Mouse (Mus musculus) limb, embryonic 12.5 days (tissue): ENCODE measurements around the gene Pik3r1. TPM values are rescaled to one million over a fixed set of nuclear protein-coding genes. Genes with fewer than 3 reads are reported as not detected.
A peak's percentile ranks its signal among the peaks of the same experiment; 100 is the strongest.

Experiments
- ATAC-seq: fragments of 200-750 bp; cut with Nextera tagmentation; 2 replicates; pipeline ENCODE4 v1.8.0; 2017; ENCODE audit warnings: low read depth, moderate TSS enrichment; ENCODE audit not compliant: insufficient number of reproducible peaks, insufficient read depth, low FRiP score, low TSS enrichment
- H3K27ac ChIP-seq: fragments of 300-500 bp; sonication (generic); 2 replicates; pipeline ENCODE4 v1.5.1; 2016; ENCODE audit warnings: mild to moderate bottlenecking, moderate library complexity
- H3K27me3 ChIP-seq: fragments of 300-500 bp; sonication (generic); 2 replicates; pipeline ENCODE4 v1.6.1; 2016; ENCODE audit warnings: mild to moderate bottlenecking, moderate library complexity
- H3K36me3 ChIP-seq: fragments of 300-500 bp; sonication (generic); 2 replicates; pipeline ENCODE4 v1.6.1; 2016; ENCODE audit warnings: mild to moderate bottlenecking, moderate library complexity
- H3K4me1 ChIP-seq: fragments of 300-500 bp; sonication (generic); replicated peaks from 2 replicates; pipeline ENCODE4 v1.6.1; 2016
- H3K4me2 ChIP-seq: fragments of 300-500 bp; sonication (generic); 2 replicates; pipeline ENCODE4 v1.6.1; 2016; ENCODE audit warnings: mild to moderate bottlenecking, moderate library complexity
- H3K4me3 ChIP-seq: fragments of 300-500 bp; sonication (generic); replicated peaks from 2 replicates; pipeline ENCODE4 v1.5.1; 2016; ENCODE audit warnings: mild to moderate bottlenecking
- H3K9ac ChIP-seq: fragments of 300-500 bp; sonication (generic); replicated peaks from 2 replicates; pipeline ENCODE4 v1.6.1; 2016; ENCODE audit warnings: mild to moderate bottlenecking, moderate library complexity
- H3K9me3 ChIP-seq: fragments of 300-500 bp; sonication (generic); 2 replicates; pipeline ENCODE4 v1.6.1; 2016; ENCODE audit warnings: mild to moderate bottlenecking, moderate library complexity
- WGBS: fragments of 180-500 bp; shearing (Covaris S2); methylation state at CpG from one replicate; pipeline ENCODE4 v1.1.7; 2016; 5-methylcytosine and 5-hydroxymethylcytosine counted together
- polyA plus RNA-seq: library from polyadenylated mRNA; unstranded; fragments of >200 nt; fragmentation: Nextera tagmentation; extraction: Ambion mirVana; gene quantifications from 2 replicates; pipeline ENCODE4 v1.2.1, GENCODE M21; 2016

The Pik3r1 gene
- polyA plus RNA-seq, 1 experiment from 2014 or later = 20.7 TPM

DNA sequence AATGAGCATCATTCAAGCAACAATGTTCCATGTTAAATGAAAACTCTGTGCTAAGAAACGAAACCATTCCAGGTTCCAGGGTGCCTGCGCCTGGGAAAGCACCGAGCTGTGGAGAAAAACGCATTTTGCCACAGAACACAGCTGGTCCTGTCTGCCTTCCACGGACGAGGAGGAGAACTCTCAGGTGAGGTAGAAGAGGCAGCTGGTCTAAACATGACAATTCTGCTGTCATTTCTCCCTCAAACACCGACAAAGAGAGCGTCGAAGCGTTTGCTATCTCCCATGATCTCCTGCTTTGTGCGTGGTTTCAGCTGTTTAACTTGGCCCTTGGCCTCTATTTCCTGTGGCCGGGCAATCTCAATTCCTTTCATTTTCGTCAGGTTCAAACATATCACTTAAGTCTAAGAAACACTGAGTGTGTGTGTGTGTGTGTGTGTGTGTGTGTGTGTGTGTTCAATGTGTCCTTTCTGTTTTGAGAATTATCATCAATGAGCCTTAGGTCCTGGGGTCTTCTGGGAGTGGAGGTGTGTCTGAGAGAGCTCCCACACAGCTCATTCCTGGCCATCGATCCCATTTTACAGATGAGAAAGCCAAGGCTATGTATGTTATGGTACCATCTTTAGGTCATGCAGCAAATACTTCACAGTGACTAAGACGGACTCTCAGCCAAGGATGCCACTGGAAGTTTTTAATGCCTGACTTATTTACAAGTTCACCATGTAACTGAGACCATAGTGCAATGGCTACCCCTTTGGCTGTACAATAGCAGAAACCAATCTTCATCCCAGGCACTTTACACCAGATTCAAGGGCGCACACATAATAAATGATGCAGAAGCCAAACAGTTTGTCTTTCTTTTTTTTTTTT, 31.3 kb downstream of the Pik3r1 start:
- Histone ChIP-seq H3K4me3 (no peak overlapping the region), H3K27me3 (peaks cover 75% of the 10 kb centered on the region), H3K9ac (no peak overlapping the region), H3K4me1 (peaks cover 28% of the 10 kb centered on the region), H3K4me2 (no peak overlapping the region), H3K9me3 (no peaks in the 10 kb centered on the region), H3K36me3 (no peaks in the 10 kb centered on the region), H3K27ac (no peak overlapping the region)
- ATAC-seq = no peak
- WGBS = 82% methylated on average over 16 of the region's 16 CpGs

DNA sequence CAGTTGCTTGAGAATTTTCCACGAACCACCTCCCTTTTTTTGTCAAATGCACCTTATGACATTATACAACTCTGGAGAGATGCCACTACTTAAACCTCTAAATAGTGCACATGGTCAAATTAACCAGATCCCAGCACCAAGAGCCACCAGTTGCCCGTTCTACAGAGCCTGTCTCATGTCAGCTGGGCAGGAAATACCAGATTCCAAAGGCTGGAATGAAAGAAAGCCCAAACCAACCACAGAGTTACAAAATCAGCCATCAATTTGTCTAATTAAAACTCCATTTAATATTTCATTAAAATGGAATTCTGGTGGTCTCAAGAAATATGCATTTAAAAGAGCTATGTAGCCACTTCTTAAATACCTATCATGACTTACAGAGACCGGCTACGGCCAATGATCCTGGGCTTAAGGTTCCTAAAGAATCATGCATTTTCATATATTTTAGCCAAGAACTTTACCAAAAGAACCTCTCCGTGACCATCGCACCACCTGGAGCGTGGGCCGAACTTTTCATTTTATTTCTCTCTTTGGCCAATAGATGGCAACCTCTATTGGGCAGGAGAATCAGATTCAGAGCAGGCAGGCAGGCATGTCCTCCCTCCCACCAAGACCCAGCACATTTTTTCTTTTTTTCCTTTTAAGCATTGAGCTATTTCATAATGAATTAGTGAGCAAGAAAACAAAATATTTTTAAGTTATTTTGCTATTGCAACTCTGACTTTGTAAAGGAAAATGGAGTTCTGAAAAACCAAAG, 32.5 kb downstream of the Pik3r1 start:
- H3K4me3 ChIP-seq = no peak overlapping the region
- peaks cover 29% of the 10 kb centered on the region for H3K4me1 ChIP-seq
- no peaks in the 10 kb centered on the region for H3K36me3 ChIP-seq
- no peaks in the 10 kb centered on the region for H3K9me3 ChIP-seq
- no peak for ATAC-seq
- no peak overlapping the region for H3K4me2 ChIP-seq
- 62% methylated on average over 8 of the region's 8 CpGs for WGBS
- no peak overlapping the region for H3K27ac ChIP-seq
- peaks cover 76% of the 10 kb centered on the region for H3K27me3 ChIP-seq
- no peak overlapping the region for H3K9ac ChIP-seq

DNA sequence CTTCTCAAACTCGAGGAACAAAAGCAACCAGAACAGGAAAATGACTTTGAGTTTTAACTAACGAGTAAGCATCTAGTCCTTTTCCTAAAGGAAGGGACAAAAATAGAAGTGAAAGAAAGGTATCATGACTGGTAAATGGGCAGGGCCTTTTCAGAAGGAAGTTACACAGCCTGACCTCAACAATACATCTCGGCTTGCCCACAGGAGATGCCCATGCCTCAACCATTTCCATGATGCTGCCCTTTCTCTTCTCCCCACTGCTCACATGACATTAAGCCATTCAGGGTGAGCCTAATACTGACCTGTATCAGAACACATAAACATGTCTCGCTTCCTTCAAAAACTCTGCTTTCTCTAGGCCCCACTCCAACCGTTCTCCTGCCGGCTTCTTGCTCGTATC, 33.8 kb downstream of the Pik3r1 start:
- no peak overlapping the region for H3K4me3 ChIP-seq
- no peak overlapping the region for H3K9ac ChIP-seq
- no peaks in the 10 kb centered on the region for H3K36me3 ChIP-seq
- ATAC-seq = no peak
- H3K27me3 ChIP-seq = peaks cover 80% of the 10 kb centered on the region
- H3K9me3 ChIP-seq = no peaks in the 10 kb centered on the region
- WGBS = 84% methylated on average over 7 of the region's 7 CpGs
- no peak overlapping the region for H3K4me2 ChIP-seq
- no peak overlapping the region for H3K27ac ChIP-seq
- peaks cover 42% of the 10 kb centered on the region for H3K4me1 ChIP-seq

DNA sequence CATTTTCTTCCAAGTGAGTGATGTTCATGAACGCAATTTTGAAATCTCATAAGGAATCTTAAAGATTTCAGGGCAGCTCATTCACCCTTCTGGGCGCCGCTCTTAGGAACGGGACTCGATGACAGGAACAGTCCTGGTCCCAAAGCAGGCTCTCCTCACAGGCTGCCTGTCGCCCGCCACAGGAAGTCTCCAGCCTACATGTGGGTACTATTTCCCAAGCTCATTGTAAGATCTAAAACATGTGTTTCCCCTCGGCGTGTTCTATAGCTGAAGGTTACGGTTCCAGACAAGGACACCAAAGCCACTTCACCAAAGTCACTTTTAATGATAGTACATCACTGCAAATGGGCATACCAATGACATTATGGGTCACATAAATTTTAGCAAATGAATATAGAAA, 35.3 kb downstream of the Pik3r1 start:
- no peaks in the 10 kb centered on the region for H3K36me3 ChIP-seq
- no peak overlapping the region for H3K4me3 ChIP-seq
- no peak for ATAC-seq
- H3K27ac ChIP-seq = no peak overlapping the region
- no peaks in the 10 kb centered on the region for H3K9me3 ChIP-seq
- H3K4me1 ChIP-seq = peaks cover 55% of the 10 kb centered on the region
- no peak overlapping the region for H3K4me2 ChIP-seq
- no peak overlapping the region for H3K9ac ChIP-seq
- WGBS = 48% methylated on average over 10 of the region's 10 CpGs
- peaks cover 74% of the 10 kb centered on the region for H3K27me3 ChIP-seq

DNA sequence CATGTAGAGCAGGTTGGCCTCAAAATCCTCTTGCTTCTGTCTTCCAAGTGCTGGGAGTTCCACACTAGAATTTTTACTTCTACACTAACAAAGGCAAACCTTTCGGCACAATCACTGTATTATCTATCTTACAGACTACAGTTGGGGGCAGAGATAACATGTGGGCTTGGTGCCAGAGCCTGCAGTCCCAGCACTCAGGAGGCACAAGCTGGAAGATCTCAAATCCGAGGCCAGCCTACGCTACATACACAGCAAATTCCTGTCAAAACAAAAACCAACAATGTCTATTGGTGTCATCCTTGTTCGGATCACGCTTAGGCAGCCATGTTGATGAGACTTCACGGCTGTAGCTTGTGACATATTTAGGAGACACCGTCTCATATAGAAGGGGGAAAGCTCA, 36.2 kb downstream of the Pik3r1 start:
- H3K9ac ChIP-seq = no peak overlapping the region
- H3K9me3 ChIP-seq = no peaks in the 10 kb centered on the region
- H3K4me2 ChIP-seq = no peak overlapping the region
- H3K27me3 ChIP-seq = peaks cover 68% of the 10 kb centered on the region
- H3K4me1 ChIP-seq = peaks cover 59% of the 10 kb centered on the region
- 91% methylated on average over 7 of the region's 7 CpGs for WGBS
- no peak overlapping the region for H3K27ac ChIP-seq
- no peaks in the 10 kb centered on the region for H3K36me3 ChIP-seq
- no peak for ATAC-seq
- no peak overlapping the region for H3K4me3 ChIP-seq

DNA sequence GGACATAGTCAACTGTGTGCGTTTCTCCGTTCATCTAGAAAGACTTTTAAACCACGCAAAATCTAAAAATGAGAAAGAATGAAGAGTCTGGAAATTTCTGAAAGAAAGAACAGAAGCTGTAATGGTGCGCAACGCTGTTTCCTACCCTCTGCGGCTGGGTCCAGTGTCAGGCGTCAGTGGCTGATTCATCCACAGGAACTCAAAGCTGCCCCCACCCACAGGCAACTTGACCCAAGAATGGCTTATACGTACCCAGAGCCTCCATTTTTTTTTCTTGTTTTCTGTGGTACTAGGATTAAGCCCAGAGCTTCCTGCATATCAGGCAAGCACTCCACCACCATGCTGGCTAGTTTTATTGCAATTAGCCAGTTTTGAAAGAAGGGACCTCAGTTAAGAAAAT, 37.7 kb downstream of the Pik3r1 start:
- peaks cover 59% of the 10 kb centered on the region for H3K4me1 ChIP-seq
- H3K9me3 ChIP-seq = no peaks in the 10 kb centered on the region
- 76% methylated on average over 8 of the region's 8 CpGs for WGBS
- no peak overlapping the region for H3K4me2 ChIP-seq
- no peak overlapping the region for H3K4me3 ChIP-seq
- peaks cover 69% of the 10 kb centered on the region for H3K27me3 ChIP-seq
- no peak overlapping the region for H3K9ac ChIP-seq
- H3K27ac ChIP-seq = no peak overlapping the region
- ATAC-seq = no peak
- no peaks in the 10 kb centered on the region for H3K36me3 ChIP-seq

DNA sequence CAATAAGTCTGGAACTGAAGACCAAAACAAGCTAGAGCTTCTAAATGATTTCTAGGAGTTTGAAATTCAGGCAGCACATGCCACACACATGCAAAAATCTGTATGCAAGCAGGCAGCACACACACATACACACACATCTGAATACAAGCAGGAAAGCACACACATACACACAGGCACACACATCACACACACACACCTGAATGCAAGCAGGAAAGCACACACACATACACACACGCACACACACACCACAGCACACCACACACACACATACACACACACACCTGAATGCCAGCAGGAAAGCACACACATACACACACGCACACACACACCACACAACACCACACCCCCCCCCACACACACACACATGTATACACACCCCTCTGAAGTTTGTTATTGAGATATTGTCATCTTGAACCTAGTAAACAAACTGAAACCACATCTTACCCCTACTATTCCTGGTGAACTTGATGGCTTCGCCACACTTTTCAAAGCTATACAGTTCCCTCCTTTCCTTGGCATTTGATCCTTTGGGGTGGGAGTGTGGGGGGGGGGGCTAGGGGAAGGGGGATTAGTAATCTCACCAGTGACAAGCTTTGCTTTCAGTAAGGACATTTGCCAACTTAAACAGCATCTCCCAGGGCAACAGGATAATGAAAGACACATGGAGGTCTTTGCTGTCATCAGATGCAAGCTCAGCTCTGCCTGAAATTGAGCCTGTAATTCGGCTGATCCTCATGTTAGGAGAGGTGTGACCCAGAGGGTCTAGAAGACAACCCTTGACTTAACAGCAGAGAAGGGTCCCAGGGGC, 38.6 kb downstream of the Pik3r1 start:
- 50% methylated on average over 4 of the region's 4 CpGs for WGBS
- Histone ChIP-seq H3K27ac (no peak overlapping the region), H3K9me3 (no peaks in the 10 kb centered on the region), H3K27me3 (peaks cover 61% of the 10 kb centered on the region), H3K4me1 (peaks cover 59% of the 10 kb centered on the region), H3K4me2 (no peak overlapping the region), H3K36me3 (no peaks in the 10 kb centered on the region), H3K4me3 (no peak overlapping the region), H3K9ac (no peak overlapping the region)
- 0 out of 2 replicates have a peak, but pooled peaks have one; percentile 9 for ATAC-seq

DNA sequence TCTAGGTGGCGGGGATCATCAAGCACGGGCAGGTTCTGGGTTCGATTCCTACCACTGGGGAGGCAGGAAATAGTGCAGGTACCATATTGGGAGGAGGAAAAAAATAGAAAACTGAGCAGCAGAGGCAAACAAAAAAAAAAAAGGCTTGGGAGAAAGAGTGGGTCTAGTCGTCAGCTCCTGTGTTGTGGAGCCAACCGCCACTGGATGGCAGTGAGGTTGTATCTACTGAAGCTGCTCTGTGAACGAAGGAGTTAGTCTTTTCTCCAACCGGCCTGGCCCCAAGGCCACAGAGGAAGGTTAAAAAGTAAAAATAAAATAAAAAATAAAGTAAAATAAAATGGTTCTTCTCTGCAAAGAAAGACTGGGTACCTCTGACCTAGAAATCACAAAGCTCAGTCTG, 39.2 kb downstream of the Pik3r1 start:
- Histone ChIP-seq H3K9ac (no peak overlapping the region), H3K27me3 (peaks cover 59% of the 10 kb centered on the region), H3K36me3 (no peaks in the 10 kb centered on the region), H3K4me2 (no peak overlapping the region), H3K4me1 (peaks cover 53% of the 10 kb centered on the region), H3K27ac (0 out of 2 replicates have a peak overlapping the region, but pooled peaks have one; percentile 20), H3K9me3 (no peaks in the 10 kb centered on the region), H3K4me3 (no peak overlapping the region)
- ATAC-seq = no peak
- 66% methylated on average over 7 of the region's 7 CpGs for WGBS

DNA sequence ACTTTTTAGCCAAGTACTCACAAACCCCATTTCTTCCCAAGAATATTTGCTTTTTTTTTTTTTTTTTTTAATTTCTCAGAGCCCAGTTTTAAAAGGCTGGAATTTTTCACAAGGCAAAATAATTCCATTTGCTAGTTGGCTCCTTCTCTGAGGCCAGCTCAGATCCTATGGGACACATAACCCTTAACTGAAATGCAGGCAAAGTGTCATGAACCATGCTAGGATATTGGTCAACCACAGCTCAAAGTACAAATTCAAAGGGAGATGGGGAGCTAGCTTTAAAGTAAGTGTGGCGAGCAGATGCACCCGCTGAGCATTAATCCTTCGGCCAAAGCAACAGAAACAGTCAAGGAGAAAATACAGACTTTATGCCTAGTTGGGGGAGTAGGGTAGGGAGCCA, 39.7 kb downstream of the Pik3r1 start:
- Histone ChIP-seq H3K4me3 (no peak overlapping the region), H3K4me2 (no peak overlapping the region), H3K27ac (0 out of 2 replicates have a peak overlapping the region, but pooled peaks have one; percentile 20), H3K27me3 (peaks cover 58% of the 10 kb centered on the region), H3K9ac (no peak overlapping the region), H3K4me1 (peaks cover 49% of the 10 kb centered on the region), H3K36me3 (no peaks in the 10 kb centered on the region), H3K9me3 (no peaks in the 10 kb centered on the region)
- no peak for ATAC-seq
- WGBS = 44% methylated on average over 3 of the region's 3 CpGs

DNA sequence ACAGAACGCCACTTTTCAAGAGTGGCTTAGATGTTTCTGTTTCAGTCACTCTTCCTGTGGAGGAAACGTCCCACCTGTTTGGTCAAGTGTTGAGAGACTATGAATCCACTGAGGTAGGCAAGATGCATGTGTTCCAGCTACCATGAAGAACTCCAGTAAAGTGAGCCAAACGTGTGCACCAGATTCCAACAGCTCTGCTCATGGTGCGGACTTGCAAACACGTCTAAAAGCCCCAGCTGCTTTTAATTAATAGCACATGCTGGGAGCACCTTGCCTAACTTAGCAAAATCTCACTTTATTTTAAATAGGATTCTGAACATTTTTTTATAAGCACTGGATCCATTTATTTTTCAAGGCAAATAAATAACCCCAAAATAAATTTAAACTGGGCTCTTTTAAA, 40.2 kb downstream of the Pik3r1 start:
- no peak for ATAC-seq
- Histone ChIP-seq H3K4me1 (peaks cover 44% of the 10 kb centered on the region), H3K9me3 (no peaks in the 10 kb centered on the region), H3K27ac (no peak overlapping the region), H3K36me3 (no peaks in the 10 kb centered on the region), H3K4me2 (no peak overlapping the region), H3K27me3 (peaks cover 56% of the 10 kb centered on the region), H3K4me3 (no peak overlapping the region), H3K9ac (no peak overlapping the region)
- 28% methylated on average over 5 of the region's 5 CpGs for WGBS

DNA sequence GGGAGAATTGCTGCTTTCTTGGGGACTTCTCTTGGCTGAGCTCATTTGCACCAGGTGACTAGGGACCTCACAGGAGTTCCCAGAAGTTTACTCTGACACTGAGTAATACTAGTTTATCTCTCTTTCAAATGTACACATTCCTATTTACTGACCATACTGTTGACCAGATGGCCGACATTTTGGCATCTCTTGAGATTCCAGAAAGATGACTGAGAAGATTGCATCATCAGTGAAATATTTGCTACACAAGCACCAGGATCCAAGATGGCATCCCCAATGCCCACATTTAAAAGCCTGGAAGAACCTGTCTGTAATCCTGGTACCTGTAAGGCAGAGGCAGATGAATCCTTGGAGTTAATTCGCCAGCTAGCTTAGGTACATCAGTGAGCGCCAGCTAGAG, 41.1 kb downstream of the Pik3r1 start:
- Histone ChIP-seq H3K4me1 (peaks cover 41% of the 10 kb centered on the region), H3K27ac (no peak overlapping the region), H3K4me2 (no peak overlapping the region), H3K27me3 (peaks cover 55% of the 10 kb centered on the region), H3K9me3 (no peaks in the 10 kb centered on the region), H3K4me3 (no peak overlapping the region), H3K9ac (no peak overlapping the region), H3K36me3 (no peaks in the 10 kb centered on the region)
- WGBS = 90% methylated on average over 3 of the region's 3 CpGs
- no peak for ATAC-seq
